Mouse (Mus musculus) mature B cell (primary cell): ENCODE data around the gene H2al1m.
"Not testable (repeated sequence)": the region's sequence is repeated elsewhere in the genome, so short reads cannot be mapped to it uniquely, and the experiment has no call there.

Source experiments
- in situ Hi-C: fragments of 300-500 bp; cut with MboI; formaldehyde crosslinking; loops from 2 replicates; pipeline ENCODE4 v1.14.3; 2019

The H2al1m gene

DNA sequence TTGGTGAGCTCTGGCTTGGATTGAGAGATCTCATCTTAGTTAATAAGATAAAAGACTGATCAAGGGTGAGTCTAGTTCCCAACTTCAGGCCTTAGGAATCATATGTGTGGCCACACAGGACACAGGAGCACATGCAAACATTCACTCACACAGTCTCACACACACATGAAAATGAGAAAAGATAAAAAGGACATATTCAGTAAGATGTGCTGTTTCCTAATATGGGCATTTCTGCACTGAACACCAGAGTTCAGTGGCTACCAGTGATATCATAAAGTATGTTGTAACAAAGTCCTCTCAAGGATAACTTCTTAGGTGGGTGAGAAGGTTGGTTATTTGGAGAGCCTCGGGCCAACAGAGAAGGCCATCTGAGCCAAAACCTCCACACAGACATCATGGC, at the start of gene H2al1m:
Gene H2al1m (plus strand): TSS at position 301 of the 400 bp plus-strand sequence.
- in situ Hi-C loops = not testable (repeated sequence)

DNA sequence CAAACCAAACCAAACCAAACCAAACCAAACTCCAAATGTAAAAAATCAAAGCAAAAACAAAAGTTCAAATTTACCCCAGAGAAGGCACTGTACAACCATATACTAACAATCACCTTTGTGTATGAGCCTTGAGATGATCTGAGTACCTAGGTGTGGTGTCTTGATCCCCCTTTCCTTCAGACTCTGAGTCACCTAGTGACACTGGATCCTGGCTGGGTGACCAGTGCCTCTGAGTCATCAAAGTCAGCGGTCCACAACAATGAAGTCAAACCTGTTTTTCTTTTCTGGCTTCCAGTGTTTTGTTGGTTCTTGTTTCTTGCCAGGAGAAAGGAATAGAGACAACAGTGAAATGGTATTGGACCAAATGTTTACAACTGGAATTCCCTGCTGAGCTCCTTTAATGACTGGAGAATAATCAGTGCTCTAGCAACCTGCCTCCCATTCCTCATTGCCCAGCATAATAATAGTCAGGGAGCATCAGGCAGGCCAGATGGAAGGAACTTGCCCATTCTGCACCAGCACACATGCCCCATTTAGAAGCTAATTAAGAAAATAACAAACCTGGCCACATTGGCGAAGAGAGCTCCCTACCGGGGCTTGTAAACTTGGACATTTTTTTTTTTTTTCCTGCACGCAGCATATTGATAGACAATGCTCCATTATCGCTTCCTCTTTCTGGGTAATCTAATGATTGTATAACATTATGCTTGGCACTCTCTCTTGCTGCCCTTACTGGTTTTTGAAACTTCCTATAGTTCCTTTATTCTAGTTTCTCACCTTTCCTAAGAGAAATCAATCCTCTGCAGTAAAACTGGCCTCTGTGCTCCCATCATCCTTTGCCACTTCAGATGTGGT, 42.6 kb upstream of the H2al1m start:
- in situ Hi-C loops = no loop called here

DNA sequence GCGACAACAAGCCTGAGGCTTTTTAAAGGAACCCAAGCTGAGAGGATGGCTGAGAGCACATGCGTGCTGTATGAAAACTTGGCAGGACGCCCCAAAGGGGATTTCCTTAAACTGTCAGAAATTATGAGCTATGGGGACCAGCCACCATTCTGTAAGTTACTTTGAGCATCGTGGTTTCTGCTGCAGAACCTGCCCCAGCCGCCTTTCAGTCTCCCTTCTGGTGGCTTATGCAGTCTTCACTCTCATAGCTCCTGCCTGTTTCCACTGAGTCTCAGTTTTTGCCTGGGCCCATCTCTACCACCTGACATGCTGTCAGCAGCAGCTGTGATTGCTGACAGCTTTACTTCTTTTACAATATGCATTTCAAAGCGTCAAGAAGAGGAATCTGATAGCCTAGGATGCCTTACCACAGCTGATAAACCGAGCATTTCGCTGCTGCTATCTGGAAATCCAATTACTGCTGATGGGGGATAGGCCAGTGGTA, 40.1 kb upstream of the H2al1m start:
- in situ Hi-C loops = no loop called here

DNA sequence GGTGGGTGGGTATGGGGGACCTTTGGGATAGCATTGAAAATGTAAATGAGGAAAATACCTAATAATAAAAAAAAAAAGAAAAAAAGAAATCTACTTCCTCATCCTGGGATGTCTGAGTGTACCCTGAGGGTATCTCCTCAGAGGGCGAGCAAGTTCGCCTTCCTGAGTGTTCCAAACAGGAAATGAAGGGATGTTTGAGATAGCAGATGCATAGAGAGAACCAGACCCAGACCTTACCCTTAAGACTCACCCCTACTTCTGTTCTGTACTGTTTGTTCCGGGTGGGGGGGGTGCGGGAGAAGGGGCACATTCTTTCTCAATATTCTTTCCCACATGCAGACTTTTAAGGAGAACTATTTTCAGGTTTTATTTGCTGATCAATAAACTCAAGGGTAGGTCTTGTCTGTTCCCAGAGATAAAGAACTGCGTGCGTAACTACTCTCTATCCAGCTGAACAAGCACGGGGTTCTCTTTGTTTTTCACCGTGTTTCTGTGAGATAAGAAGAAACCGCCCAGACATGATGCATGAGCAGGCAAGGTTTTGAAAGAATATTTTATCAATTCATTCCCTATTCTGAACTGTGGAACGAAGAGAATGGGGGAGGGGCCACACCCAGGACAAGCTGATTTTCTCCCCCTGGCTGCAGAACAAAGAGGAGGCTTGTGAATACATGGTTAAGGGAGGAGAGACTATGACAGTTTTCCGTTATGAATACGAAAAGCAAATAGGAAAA, 38.8 kb upstream of the H2al1m start:
- in situ Hi-C loops = no loop called here

DNA sequence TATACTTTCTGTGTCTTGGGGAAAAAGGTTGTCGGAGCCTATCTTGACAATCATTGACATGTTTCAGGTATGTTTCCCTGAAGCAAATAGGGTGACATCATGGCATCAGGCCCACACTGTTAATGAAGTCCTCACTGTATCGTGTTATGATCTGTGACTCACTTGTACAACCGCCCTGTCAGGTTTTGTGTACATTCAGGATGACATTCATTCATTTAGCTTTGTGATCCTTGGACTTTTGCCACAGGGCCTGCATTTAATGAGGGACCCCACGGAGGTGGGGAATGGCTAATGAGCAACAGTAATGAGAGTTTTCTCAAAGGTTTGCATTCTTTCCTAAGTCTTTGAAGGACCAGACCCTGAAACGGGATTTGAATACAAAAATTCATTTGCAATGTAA, 34.7 kb upstream of the H2al1m start:
- in situ Hi-C loops = no loop called here

DNA sequence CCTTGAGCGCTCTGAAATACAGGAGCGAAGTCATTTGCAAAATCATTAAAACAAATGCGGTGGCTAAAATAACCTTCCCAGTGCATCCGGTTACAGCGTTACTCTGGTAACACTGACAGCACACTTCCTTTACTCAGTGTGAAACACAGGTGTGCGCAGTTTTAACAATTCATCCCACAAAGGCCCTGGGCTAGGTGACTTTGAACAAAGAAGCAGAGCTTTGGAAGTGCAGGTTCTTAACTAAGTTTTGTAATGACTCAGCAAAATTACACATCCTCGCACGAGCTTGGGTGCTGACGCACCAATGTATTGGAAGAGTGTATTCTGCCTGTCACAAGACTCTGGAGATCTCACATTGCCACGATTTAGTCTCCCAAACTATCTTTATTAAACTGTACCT, 29.6 kb upstream of the H2al1m start:
- in situ Hi-C loops = no loop called here

DNA sequence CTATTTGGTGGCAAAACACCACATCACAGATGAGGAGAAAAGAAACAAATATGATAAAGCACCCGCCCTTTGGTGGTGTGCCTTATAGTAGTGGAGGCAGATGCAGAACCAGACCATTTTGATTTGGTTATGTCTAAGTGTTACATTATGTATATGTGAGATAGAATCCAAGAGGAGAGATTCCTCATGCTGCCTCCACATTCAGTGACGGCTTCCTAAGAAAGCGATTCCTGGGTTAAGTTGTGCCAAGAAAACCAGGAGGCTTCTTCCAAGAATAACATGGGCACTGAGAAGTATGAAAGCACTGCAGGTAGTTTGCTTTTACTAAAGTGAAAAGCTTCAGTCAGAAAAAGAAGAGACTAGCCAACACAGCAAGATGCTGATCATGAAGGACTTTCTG, 28.7 kb upstream of the H2al1m start:
- in situ Hi-C loops = no loop called here

DNA sequence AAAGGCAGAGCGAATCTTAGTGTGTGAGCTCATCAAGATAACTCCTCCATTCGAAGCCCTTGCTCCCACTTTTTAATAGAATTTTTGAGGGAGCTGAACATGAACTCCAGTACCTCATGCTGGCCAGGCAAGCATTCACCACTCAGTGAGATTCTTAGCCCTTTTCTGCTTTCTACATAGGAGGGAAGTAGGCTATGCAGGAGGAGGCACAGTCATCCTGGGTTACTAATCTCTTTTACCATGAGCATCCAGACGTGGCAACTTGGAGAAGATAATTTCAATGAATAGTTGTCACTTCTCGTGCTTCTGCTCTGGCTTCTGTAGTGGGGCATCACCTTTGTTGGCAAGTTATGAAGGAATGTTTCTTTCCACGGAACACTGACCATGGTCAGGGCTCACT, 26.8 kb upstream of the H2al1m start, which contains the start of gene Gm14862:
Gene Gm14862 (minus strand): TSS at position 134 of the 400 bp plus-strand sequence.
- in situ Hi-C loops = no loop called here

DNA sequence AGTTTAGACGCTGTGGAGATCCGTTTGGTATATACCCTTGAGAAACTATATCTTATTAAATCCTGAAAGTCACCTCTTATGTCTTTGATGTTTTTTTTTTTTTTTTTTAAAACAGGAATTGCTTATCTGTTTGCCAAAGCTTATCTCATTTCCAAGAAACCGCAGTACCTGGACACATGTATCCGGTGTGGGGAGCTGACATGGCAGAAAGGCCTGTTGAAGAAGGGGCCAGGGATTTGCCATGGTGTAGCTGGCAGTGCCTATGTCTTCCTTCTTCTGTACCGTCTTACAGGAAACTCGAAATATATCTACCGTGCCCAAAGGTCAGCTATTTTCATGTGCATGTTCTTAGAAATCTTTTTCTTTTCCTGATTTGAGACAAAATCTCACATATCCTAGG, 25.7 kb upstream of the H2al1m start:
- in situ Hi-C loops = no loop called here

DNA sequence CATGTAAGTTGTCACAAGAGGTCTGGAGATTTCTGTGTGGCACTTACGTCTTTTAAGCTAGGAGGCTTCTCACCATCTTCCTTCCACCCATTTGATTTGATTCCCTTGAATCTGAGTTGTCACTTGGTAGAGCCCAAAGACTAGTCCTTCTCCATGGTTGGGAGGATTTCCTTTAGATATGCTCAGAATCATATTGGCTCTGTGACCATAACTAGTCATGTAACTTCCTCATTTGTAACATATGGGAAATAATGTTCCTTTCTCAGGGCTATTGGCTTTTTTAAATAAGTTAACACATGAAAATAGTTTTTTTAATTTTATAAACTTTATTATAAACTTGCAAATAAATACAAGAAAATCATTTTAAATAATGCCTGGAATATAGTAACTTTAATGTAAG, 24.3 kb upstream of the H2al1m start:
- in situ Hi-C loops = no loop called here

DNA sequence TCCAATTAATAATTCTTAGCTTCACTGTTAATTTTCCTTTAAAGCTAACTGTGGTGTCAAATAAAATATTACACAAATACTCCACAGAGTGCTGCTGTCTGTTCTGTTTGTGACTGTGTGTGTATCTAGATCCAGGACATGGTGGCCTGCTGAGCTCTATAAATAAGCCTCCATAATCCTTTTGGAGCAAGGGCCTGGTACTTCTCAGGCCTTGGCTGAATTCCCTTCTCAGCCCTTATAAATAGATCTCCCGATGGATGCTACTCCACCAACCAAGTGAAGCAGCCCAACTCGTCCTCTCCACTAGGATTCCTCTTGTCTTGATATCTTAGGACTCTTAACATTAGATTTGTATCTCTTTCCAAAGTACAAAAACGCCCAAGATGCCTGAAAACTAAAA, 12.5 kb upstream of the H2al1m start:
- in situ Hi-C loops = no loop called here

DNA sequence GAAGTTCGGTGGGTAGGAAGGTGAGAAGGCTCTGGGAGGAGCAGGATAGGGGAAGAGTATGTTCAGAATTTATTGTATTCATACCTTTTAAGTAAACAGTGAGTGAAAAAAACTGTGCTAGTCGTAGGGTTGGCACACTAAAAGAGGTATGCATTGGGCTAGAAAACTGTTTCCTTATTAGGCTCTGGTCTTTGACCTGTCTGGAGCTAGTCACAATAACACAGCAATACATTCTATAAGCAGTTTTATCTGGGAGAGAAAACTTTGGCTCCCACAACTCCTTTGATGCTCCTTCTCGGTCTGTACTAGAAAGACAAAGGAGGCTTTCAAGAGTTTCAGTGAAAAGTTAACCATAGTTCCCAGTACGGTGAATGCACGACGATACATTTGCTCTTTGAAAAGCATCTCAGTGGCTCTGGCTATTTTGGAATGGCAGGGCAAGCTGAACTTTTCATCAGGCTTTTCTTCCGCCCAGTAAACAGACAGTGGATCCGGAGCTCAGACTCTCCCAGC, 11.6 kb upstream of the H2al1m start:
- in situ Hi-C loops = no loop called here

DNA sequence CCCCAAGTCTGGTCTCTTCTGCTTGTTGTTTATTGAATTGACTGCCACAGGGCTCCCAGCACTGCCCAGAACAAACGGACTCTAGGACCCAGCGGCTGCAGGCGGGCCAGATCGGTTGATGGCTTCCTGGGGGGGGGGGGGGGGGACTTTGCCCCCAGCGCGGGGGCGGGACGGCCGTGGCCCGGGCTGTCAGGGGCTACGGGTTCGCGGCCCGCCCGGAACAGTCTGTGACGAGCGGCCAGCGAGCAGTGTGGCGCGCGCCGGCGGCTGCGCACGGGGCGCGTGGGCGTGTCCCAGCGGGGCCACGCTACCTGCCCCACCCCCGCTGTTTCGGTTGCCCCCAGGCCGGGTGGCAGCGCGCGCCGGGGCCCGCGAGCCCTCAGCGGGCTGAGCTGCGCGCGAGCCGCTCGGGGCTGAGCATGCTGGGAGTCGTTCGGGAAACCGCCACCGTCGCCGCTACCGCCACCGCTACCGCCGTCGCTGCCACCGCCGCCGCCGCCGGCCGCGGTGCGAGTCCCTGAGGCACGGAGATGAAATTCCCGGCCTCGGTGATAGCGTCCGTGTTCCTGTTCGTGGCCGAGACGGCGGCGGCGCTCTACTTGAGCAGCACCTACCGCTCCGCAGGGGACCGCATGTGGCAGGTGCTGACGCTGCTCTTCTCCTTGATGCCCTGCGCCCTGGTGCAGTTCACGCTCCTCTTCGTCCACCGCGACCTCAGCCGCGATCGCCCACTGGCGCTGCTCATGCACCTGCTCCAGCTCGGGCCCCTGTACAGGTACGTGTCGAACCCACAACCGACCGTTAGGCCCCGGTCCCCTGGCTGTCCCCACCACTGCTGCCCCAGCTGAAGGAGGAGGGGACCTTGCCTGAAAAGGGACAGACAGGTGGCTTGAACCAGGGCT, 10.9 kb upstream of the H2al1m start, which contains the start of gene Xk:
Gene Xk (plus strand): TSS at position 297 of the 902 bp plus-strand sequence.
- in situ Hi-C loops = no loop called here

DNA sequence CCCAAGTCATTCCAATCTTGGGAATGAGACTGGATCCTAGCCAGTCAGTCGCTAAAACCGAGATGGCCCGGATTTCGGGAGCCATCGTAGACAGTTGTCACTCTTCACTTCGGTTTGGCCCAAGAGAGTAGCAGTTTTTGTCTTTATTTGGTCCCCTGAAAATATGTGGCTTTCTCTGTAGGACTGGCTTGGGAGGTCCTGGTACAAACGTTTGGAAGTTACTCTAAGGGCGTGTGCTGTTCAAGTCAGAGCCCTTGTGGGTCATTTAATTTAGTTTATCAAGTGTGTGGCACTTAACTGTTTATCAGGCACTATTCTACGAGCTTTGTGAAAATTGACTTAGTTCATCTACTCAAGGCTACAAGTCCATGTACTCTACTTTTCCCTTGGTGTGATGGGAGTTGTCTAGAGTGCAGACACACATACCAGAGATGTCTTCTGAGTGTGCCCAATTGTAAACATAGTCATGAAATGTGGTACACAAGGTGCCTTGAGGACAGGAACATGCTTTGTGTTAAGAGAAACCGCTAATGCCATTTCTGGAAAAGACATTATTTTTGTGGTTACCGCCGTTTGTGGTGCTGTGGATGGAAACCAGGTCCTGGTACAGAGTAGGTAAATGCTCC, 10.1 kb upstream of the H2al1m start:
- in situ Hi-C loops = no loop called here

DNA sequence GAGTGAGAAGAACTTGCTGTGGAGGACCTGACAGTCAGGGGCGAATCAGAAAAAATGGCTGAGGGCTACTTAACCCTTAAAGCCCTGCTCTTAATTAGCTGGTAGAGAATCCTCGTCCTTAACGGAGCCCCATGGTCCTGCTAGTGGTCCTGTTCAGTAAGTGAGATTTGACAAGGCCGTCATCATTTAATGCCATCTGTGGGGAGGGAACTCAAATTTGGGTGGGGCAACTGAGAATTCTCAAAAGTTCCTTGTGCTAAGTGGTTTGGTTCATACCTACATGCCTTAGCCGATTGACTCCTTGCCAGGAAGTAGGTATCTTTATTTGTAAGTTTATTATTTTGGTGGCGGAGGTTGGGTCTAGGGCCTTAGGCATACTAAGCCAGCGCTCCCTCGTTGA, 9.2 kb upstream of the H2al1m start:
- in situ Hi-C loops = no loop called here

DNA sequence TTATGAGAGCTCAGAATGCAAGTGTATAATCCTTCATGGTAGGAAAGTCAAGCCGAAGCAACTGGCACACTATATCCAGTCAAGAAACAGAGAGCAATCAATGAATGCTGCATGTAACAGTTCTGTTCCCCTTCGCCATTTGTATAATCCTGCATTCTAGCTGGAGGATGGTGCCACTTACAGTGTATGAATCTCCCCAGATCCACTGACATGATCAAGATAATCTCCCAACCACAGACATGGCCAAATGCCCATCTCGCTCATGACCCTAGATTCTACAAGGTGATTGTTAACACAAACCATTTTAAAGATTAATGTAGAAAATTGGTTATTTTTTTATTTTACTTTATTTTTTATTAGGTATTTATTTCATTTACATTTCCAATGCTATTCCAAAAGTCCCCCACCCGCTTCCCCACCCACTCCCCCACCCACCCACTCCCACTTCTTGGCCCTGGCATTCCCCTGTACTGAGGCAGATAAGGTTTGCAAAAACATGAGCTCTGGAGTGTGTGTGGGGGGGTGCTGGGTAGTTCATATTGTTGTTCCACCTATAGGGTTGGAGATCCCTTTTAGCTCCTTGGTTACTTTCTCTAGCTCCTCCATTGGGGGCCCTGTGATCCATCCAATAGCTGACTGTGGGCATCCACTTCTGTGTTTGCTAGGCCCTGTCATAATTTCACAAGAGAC, 9.7 kb downstream of the H2al1m start:
- in situ Hi-C loops = not testable (repeated sequence)

DNA sequence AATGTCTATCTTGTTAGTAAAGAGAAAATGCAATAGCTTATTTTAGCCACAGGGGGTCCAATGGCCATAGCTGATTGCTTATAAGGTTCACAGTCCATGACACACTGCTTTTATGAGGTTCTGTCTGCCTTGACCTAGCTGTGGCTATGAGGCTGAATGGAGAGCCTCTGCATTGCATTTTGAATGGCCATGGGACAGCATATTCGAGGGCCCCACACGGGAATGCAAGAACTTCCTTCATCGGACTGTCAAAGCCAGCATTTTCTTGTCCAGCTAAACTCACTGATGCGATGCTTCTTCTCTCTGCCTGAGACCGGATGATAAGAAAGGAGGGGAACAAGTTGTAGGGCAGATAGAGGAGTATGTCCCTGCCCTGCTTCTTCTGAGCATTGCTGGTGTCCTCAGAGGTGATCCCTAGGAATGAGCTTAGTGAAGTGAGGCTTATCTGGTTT, 14.9 kb downstream of the H2al1m start:
- in situ Hi-C loops = no loop called here

DNA sequence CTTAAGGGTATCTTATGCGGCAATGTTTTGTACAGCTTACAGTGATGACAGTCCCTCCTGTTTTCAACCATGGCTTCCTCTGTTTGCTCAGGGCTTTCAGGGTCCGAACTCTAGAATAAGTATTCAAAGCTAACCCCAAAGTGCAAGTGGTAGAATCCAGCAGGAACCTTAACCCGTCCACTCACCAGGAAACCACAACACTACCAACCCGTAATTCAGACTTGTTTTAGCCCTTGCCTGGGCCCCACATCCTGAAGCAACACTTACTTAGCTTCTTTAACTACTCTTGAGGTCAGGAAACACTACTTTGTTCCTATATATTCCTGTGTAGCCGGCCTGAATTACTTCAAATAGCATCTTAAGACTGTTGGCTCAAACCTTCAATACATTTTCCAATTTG, 19.2 kb downstream of the H2al1m start:
- in situ Hi-C loops = no loop called here

DNA sequence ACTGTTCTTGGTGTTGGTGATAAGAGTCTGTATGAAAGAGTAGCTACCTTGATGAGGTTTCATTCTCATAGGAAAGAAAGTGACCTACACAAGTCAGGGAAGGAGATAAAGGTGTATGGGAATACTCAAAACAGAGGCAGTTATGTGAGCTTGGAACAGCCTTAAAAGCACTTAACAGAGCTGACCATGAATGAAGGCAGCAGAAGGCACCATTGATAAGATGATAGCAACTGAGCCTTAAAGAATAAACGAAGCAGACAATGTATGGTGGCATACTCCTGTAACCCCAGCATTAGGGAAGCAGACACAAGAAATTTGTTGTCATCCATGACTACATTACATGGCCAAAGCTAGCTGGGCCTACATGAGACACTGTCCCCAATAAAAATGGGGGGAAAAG, 19.9 kb downstream of the H2al1m start:
- in situ Hi-C loops = no loop called here

DNA sequence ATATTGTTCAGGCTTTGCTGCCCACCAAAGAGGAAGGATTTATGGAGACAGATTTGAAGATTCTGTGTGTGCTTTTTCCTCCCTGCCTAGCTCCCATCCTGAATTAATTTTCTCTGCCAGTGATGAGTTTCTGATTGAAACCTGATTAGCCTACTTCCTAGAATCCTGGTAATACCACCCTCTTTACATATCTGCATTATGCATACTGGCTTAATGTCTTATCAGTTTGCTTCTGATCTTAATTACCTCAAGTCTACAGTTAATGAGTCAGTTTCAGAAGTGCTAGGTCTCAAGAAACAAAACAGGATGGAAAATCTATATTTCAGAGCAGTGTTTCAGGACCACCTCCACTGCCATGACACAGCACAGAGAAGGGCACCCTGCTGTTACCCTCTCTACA, 32.9 kb downstream of the H2al1m start:
- in situ Hi-C loops = not testable (repeated sequence)

DNA sequence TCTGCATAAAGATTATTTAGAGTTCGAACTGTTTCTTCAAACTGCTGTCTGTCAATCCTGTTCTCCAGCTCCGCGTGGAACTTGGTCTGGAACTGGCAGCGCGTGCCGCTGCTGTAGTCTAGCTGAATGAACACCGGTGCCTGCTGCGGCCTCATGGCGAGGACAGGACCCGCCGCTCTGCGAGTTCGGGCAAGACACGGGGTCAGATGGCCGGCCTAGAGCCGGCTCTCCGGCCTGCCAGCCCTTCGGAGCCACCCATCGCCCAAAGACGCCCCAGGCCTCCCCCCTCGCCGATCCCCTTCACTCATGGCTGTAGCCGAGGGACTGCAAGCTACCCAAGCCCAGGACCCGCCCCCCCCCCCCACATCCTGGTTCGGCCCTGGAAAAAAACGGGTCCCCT, 44.4 kb downstream of the H2al1m start:
- in situ Hi-C loops = not testable (repeated sequence)
